Mouse (Mus musculus) neural tube, embryonic 11.5 days (tissue): Measurements from ENCODE around the gene Ddx39. TPM values are rescaled to one million over a fixed set of nuclear protein-coding genes. Genes with fewer than 3 reads are reported as not detected.

Experiments used
- ATAC-seq: fragments of 200-750 bp; cut with Nextera tagmentation; 2 replicates; pipeline ENCODE4 v1.8.0; 2017; ENCODE audit warnings: moderate number of reproducible peaks, mild to moderate bottlenecking, moderate TSS enrichment, moderate library complexity; ENCODE audit not compliant: insufficient read depth, low FRiP score, low TSS enrichment
- DNase-seq: peaks from one replicate; pipeline ENCODE4 v3.0.0-alpha.2; 2015; ENCODE audit warnings: low spot score
- H3K27ac ChIP-seq: fragments of 300-500 bp; sonication (generic); 2 replicates; pipeline ENCODE4 v1.5.1; 2014; ENCODE audit warnings: low read depth, mild to moderate bottlenecking, low read length
- H3K27me3 ChIP-seq: fragments of 300-500 bp; sonication (generic); 2 replicates; pipeline ENCODE4 v1.6.1; 2014; ENCODE audit warnings: mild to moderate bottlenecking, low read length, mixed read lengths; ENCODE audit not compliant: control insufficient read depth, insufficient read depth
- H3K36me3 ChIP-seq: fragments of 300-500 bp; sonication (generic); 2 replicates; pipeline ENCODE4 v1.6.1; 2014; ENCODE audit warnings: mild to moderate bottlenecking, low read length, moderate library complexity, mixed read lengths; ENCODE audit not compliant: control insufficient read depth, insufficient read depth
- H3K4me1 ChIP-seq: fragments of 300-500 bp; sonication (generic); 2 replicates; pipeline ENCODE4 v1.6.1; 2014; ENCODE audit warnings: low read length, mixed read lengths; ENCODE audit not compliant: control insufficient read depth, insufficient read depth
- H3K4me2 ChIP-seq: fragments of 300-500 bp; sonication (generic); 2 replicates; pipeline ENCODE4 v1.6.1; 2014; ENCODE audit warnings: low read depth, mild to moderate bottlenecking, moderate library complexity
- H3K4me3 ChIP-seq: fragments of 300-500 bp; sonication (generic); 2 replicates; pipeline ENCODE4 v1.5.1; 2014; ENCODE audit warnings: low read depth, low read length
- H3K9ac ChIP-seq: fragments of 300-500 bp; sonication (generic); 2 replicates; pipeline ENCODE4 v1.6.1; 2014; ENCODE audit warnings: mild to moderate bottlenecking, low read length
- H3K9me3 ChIP-seq: fragments of 300-500 bp; sonication (generic); 2 replicates; pipeline ENCODE4 v1.6.1; 2016; ENCODE audit warnings: low read length; ENCODE audit not compliant: control insufficient read depth
- WGBS: fragments of 180-500 bp; shearing (Covaris S2); extraction: QIAGEN DNeasy Blood & Tissue Kit; methylation state at CpG from one replicate; pipeline ENCODE4 v1.1.7; 2014; 5-methylcytosine and 5-hydroxymethylcytosine counted together
- polyA plus RNA-seq: library from polyadenylated mRNA; unstranded; fragments of >200 nt; fragmentation: Nextera tagmentation; extraction: Ambion mirVana; gene quantifications from 2 replicates; pipeline ENCODE4 v1.2.1, GENCODE M21; 2014

The Ddx39 gene
- polyA plus RNA-seq, 1 experiment from 2014 or later, result 223 TPM

DNA sequence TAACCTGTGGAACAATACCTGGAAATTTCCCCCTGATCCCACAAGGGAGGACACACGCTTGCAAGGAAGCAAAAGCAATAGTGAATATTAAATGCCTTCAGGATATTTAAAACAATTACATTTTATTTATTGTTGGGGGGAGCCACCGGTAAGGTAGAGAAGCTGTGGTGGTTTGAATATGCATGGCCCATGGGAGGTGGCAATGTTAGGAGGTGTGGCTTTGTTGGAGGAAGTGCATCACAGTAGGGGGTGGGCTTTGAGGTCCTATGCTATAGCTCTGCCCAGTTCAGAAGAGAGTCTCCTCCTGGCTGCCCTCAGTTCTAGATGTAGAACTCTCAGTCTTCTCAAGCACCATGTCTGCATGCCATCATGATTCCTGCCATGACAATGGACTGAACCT is 49.7 kb downstream of the Ddx39 start:
- no peak overlapping the region for H3K4me3 ChIP-seq
- no peak overlapping the region for H3K4me2 ChIP-seq
- H3K27ac ChIP-seq, result no peak overlapping the region
- H3K9ac ChIP-seq, result no peak overlapping the region
- no peak for DNase-seq
- H3K4me1 ChIP-seq, result no peaks in the 10 kb centered on the region
- H3K9me3 ChIP-seq, result no peaks in the 10 kb centered on the region
- H3K27me3 ChIP-seq, result no peaks in the 10 kb centered on the region
- no peak for ATAC-seq
- 90% methylated on average over 2 of the region's 2 CpGs for WGBS
- no peaks in the 10 kb centered on the region for H3K36me3 ChIP-seq

GRCm38 (mm10) chr8:83765663-83766062 is 50.7 kb downstream of the Ddx39 start:
- no peaks in the 10 kb centered on the region for H3K9me3 ChIP-seq
- no peaks in the 10 kb centered on the region for H3K4me1 ChIP-seq
- no peaks in the 10 kb centered on the region for H3K27me3 ChIP-seq
- DNase-seq (no peak), ATAC-seq (no peak)
- no peak overlapping the region for H3K27ac ChIP-seq
- H3K36me3 ChIP-seq, result no peaks in the 10 kb centered on the region
- no peak overlapping the region for H3K4me2 ChIP-seq
- no peak overlapping the region for H3K9ac ChIP-seq
- no peak overlapping the region for H3K4me3 ChIP-seq

DNA sequence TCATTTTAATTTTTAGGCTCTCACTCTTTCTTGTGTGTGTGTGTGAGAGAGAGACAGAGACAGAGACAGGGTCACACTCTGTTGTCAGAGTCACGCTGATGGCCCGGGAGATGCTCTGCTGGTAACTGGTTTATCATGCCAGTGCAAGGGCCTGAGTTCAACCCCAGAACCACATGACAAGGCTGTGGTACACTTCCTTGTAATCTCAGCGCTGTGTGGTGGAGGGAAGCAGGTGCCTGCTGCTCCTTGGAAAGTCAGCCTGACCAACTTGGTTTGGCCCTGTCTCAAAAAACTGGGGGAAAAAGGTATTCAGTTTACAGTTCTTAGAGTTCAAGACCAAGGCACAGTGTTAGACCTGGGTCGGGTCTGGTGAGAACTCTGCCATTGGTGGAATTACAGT is 52.5 kb downstream of the Ddx39 start:
- Histone ChIP-seq H3K4me3 (no peak overlapping the region), H3K36me3 (no peaks in the 10 kb centered on the region), H3K4me2 (no peak overlapping the region), H3K27me3 (0 out of 2 replicates have a peak, but pooled peaks cover 2% of the 10 kb centered on the region), H3K9ac (no peak overlapping the region), H3K27ac (no peak overlapping the region), H3K9me3 (no peaks in the 10 kb centered on the region), H3K4me1 (no peaks in the 10 kb centered on the region)
- ATAC-seq (no peak), DNase-seq (no peak)
- WGBS, result 80% methylated on average over 4 of the region's 4 CpGs

GRCm38 (mm10) chr8:83768526-83768925 is 53.5 kb downstream of the Ddx39 start:
- DNase-seq (no peak), ATAC-seq (no peak)
- H3K36me3 ChIP-seq, result no peaks in the 10 kb centered on the region
- 0 out of 2 replicates have a peak, but pooled peaks cover 2% of the 10 kb centered on the region for H3K27me3 ChIP-seq
- H3K4me1 ChIP-seq, result peaks cover 4% of the 10 kb centered on the region; the same call in 1 of the 2 replicates
- 61% methylated on average over 5 of the region's 5 CpGs for WGBS
- H3K4me3 ChIP-seq, result no peak overlapping the region
- H3K4me2 ChIP-seq, result no peak overlapping the region
- no peak overlapping the region for H3K9ac ChIP-seq
- no peaks in the 10 kb centered on the region for H3K9me3 ChIP-seq
- H3K27ac ChIP-seq, result no peak overlapping the region

DNA sequence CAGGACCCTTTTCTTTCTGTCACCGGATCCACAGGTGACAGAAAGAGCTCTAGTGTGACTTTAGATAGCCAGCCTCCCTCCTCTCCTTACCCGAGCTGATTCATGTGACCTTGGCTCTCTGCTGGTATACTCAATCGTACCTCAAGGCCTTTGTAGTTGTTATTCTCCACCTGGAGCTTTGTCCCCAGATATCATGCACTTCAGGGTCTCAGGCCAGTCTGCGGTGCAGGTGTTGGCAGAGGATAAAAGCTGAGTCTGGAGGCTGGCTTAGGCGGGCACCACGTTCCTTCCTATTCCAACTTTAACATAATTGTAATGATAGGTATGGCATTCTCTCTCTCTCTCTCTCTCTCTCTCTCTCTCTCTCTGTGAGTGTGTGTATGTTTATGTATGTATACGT is 54.7 kb downstream of the Ddx39 start:
- Histone ChIP-seq H3K27ac (no peak overlapping the region), H3K4me2 (no peak overlapping the region), H3K4me3 (no peak overlapping the region), H3K9ac (no peak overlapping the region), H3K9me3 (no peaks in the 10 kb centered on the region), H3K4me1 (peaks cover 4% of the 10 kb centered on the region; the same call in 1 of the 2 replicates), H3K27me3 (0 out of 2 replicates have a peak, but pooled peaks cover 2% of the 10 kb centered on the region), H3K36me3 (no peaks in the 10 kb centered on the region)
- ATAC-seq, result no peak
- DNase-seq, result no peak
- 82% methylated on average over 7 of the region's 7 CpGs for WGBS

GRCm38 (mm10) chr8:83770669-83771068 is 55.7 kb downstream of the Ddx39 start:
- ATAC-seq (no peak), DNase-seq (no peak)
- 87% methylated on average over 2 of the region's 2 CpGs for WGBS
- H3K4me3 ChIP-seq, result no peak overlapping the region
- peaks cover 4% of the 10 kb centered on the region; the same call in 1 of the 2 replicates for H3K4me1 ChIP-seq
- H3K4me2 ChIP-seq, result no peak overlapping the region
- H3K27ac ChIP-seq, result no peak overlapping the region
- H3K36me3 ChIP-seq, result no peaks in the 10 kb centered on the region
- no peak overlapping the region for H3K9ac ChIP-seq
- H3K9me3 ChIP-seq, result no peaks in the 10 kb centered on the region
- 0 out of 2 replicates have a peak, but pooled peaks cover 2% of the 10 kb centered on the region for H3K27me3 ChIP-seq

- Histone ChIP-seq H3K4me1 (peaks cover 4% of the 10 kb centered on the region; the same call in 1 of the 2 replicates), H3K9ac (no peak overlapping the region), H3K4me2 (no peak overlapping the region), H3K27ac (no peak overlapping the region), H3K9me3 (no peaks in the 10 kb centered on the region), H3K27me3 (0 out of 2 replicates have a peak, but pooled peaks cover 2% of the 10 kb centered on the region), H3K4me3 (no peak overlapping the region), H3K36me3 (no peaks in the 10 kb centered on the region)
- ATAC-seq (no peak), DNase-seq (no peak)
- WGBS, result 57% methylated on average over 4 of the region's 4 CpGs
Measured at GRCm38 (mm10) chr8:83771791-83772190, 56.8 kb downstream of the Ddx39 start.

DNA sequence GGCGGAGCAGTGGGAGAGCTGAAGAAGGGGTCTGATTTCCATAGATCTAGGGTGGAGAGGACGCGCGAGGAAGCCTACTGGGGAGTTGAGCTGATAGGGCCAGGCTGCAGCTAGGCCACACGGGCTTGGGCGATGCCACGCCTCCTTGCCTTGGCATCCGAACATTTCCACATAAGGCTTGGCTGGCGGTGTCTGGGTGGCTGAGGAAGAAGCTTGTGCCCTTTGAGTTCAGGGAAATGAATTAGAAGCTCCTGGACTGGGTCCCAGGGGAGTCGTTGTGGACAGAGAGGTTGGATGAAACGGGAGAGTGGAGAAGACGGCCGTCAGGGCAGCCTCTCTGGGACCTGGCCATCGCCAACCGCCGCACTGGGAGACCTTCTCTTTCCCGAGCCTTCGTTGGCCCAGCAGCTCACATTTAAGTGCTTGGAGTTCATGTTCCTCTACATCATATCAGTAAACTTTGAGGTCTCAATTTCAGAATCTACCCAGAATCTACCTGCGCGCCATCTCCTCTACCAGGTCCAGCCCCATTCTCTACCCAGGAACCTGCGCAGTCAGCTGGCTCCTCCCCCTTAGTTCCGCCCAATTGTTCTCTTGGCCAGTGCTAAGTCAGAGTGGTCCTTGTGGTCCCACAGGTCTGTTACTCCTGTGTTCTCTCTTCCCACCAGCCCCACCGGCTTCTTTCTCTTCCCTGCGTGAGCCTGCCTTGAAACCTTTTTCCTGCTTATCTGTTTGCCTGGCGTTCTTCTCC is 57.9 kb downstream of the Ddx39 start:
- Histone ChIP-seq H3K4me3 (peak overlapping the region; percentile 19; the same call in 1 of the 2 replicates), H3K27me3 (0 out of 2 replicates have a peak, but pooled peaks cover 2% of the 10 kb centered on the region), H3K27ac (no peak overlapping the region), H3K9me3 (no peaks in the 10 kb centered on the region), H3K36me3 (no peaks in the 10 kb centered on the region), H3K4me2 (peak overlapping the region; percentile 31), H3K4me1 (peaks cover 4% of the 10 kb centered on the region; the same call in 1 of the 2 replicates), H3K9ac (no peak overlapping the region)
- 5% methylated on average over 25 of the region's 25 CpGs for WGBS
- ATAC-seq (no peak), DNase-seq (peak; percentile 28)

GRCm38 (mm10) chr8:83773452-83773846 is 58.5 kb downstream of the Ddx39 start:
- Histone ChIP-seq H3K9ac (no peak overlapping the region), H3K4me2 (no peak overlapping the region; the same call in 1 of the 2 replicates), H3K27ac (no peak overlapping the region), H3K27me3 (0 out of 2 replicates have a peak, but pooled peaks cover 2% of the 10 kb centered on the region), H3K9me3 (no peaks in the 10 kb centered on the region), H3K4me1 (peaks cover 4% of the 10 kb centered on the region; the same call in 1 of the 2 replicates), H3K4me3 (no peak overlapping the region), H3K36me3 (no peaks in the 10 kb centered on the region)
- DNase-seq (no peak), ATAC-seq (no peak)
- 46% methylated on average over 6 of the region's 6 CpGs for WGBS
